Mouse (Mus musculus) MEL (cell line): Measurements from ENCODE around the gene Erf. TPM values are rescaled to one million over a fixed set of nuclear protein-coding genes. Genes with fewer than 3 reads are reported as not detected.

Experiments
- DNase-seq: peaks from one replicate; pipeline ENCODE4 v3.0.0; 2011; ENCODE audit warnings: low read depth, low spot score
- H3K27ac ChIP-seq: 2 replicates; pipeline ENCODE4 v1.5.1; 2012; ENCODE audit warnings: low read depth, mild to moderate bottlenecking, control low read depth, low read length, moderate library complexity; ENCODE audit not compliant: control insufficient read depth
- H3K27me3 ChIP-seq, 2 experiments: fragments of 150-350 bp in 1 of 2; sonication (generic) in 1 of 2; 2 replicates each; pipeline ENCODE4 v1.6.1; 2012; ENCODE audit warnings: low read length in 2 of 2, mild to moderate bottlenecking in 2 of 2, improper control_type of control experiment in 1 of 2, moderate library complexity in 1 of 2; ENCODE audit not compliant: insufficient read depth in 2 of 2, control insufficient read depth in 1 of 2
- H3K36me3 ChIP-seq, 2 experiments: 2 replicates each; pipeline ENCODE4 v1.6.1; 2012 to 2014; ENCODE audit warnings: low read length in 2 of 2, improper control_type of control experiment in 1 of 2, inconsistent platforms in 1 of 2, mild to moderate bottlenecking in 1 of 2; ENCODE audit not compliant: insufficient read depth in 2 of 2, control insufficient read depth in 1 of 2
- H3K4me1 ChIP-seq, 2 experiments: fragments of 150-350 bp in 1 of 2; sonication (generic) in 1 of 2; 2 replicates each; pipeline ENCODE4 v1.6.1; 2012; ENCODE audit warnings: low read length in 2 of 2, improper control_type of control experiment in 1 of 2, mild to moderate bottlenecking in 1 of 2; ENCODE audit not compliant: insufficient read depth in 2 of 2, control insufficient read depth in 1 of 2
- H3K4me3 ChIP-seq, 2 experiments: fragments of 150-350 bp in 1 of 2; sonication (generic) in 1 of 2; 2 replicates each; pipeline ENCODE4 v1.5.1; 2012; ENCODE audit warnings: low read depth in 2 of 2, low read length in 2 of 2, mild to moderate bottlenecking in 2 of 2, moderate library complexity in 2 of 2, control low read depth in 1 of 2, improper control_type of control experiment in 1 of 2; ENCODE audit not compliant: control insufficient read depth in 1 of 2, insufficient read depth in 1 of 2
- H3K79me2 ChIP-seq: 2 replicates; pipeline ENCODE4 v1.6.1; 2012; ENCODE audit warnings: mild to moderate bottlenecking, low read length, moderate library complexity; ENCODE audit not compliant: control insufficient read depth, poor library complexity, insufficient read depth
- H3K9ac ChIP-seq: 2 replicates; pipeline ENCODE4 v1.6.1; 2012; ENCODE audit warnings: low read depth, mild to moderate bottlenecking, control low read depth, low read length, moderate library complexity; ENCODE audit not compliant: control insufficient read depth, poor library complexity, severe bottlenecking
- H3K9me3 ChIP-seq: fragments of 150-350 bp; sonication (generic); replicated peaks from 2 replicates; pipeline ENCODE4 v1.6.1; 2012; ENCODE audit warnings: mild to moderate bottlenecking, low read length, improper control_type of control experiment, moderate library complexity; ENCODE audit not compliant: insufficient read depth
- BHLHE40 ChIP-seq: IDR thresholded peaks from 2 replicates; pipeline ENCODE4 v1.6.1; 2012; ENCODE audit warnings: low read depth, mild to moderate bottlenecking, inconsistent platforms, low read length, improper control_type of control experiment, borderline replicate concordance
- CHD1 ChIP-seq: IDR thresholded peaks from 2 replicates; pipeline ENCODE4 v1.6.1; 2012; ENCODE audit warnings: low read depth, mild to moderate bottlenecking, inconsistent platforms, low read length, improper control_type of control experiment
- CHD2 ChIP-seq: IDR thresholded peaks from 2 replicates; pipeline ENCODE4 v1.6.1; 2011; ENCODE audit warnings: low read length, improper control_type of control experiment
- CTCF ChIP-seq, 3 experiments: IDR thresholded peaks in 2 of 3; conservative IDR thresholded peaks in 1 of 3; 2 replicates each; pipeline ENCODE4 v1.5.1; 2011 to 2012; ENCODE audit warnings: low read length in 3 of 3, low read depth in 2 of 3, mild to moderate bottlenecking in 2 of 3, improper control_type of control experiment in 1 of 3, inconsistent platforms in 1 of 3, mixed read lengths in 1 of 3, moderate library complexity in 1 of 3; ENCODE audit not compliant: control insufficient read depth in 1 of 3, insufficient read depth in 1 of 3, poor library complexity in 1 of 3, severe bottlenecking in 1 of 3
- E2F4 ChIP-seq: IDR thresholded peaks from 2 replicates; pipeline ENCODE4 v1.6.1; 2011; ENCODE audit warnings: low read depth, low read length, improper control_type of control experiment, borderline replicate concordance
- EP300 ChIP-seq, 2 experiments: IDR thresholded peaks; 2 replicates each; pipeline ENCODE4 v1.6.1; 2011; ENCODE audit warnings: improper control_type of control experiment in 2 of 2, low read length in 2 of 2, low read depth in 1 of 2, mild to moderate bottlenecking in 1 of 2
- ETS1 ChIP-seq: IDR thresholded peaks from 2 replicates; pipeline ENCODE4 v1.6.1; 2012; ENCODE audit warnings: low read depth, mild to moderate bottlenecking, inconsistent platforms, low read length, improper control_type of control experiment, moderate library complexity
- GATA1 ChIP-seq: IDR thresholded peaks from 2 replicates; pipeline ENCODE4 v1.6.1; 2011; ENCODE audit warnings: low read depth, low read length, improper control_type of control experiment
- HCFC1 ChIP-seq: IDR thresholded peaks from 2 replicates; pipeline ENCODE4 v1.6.1; 2012; ENCODE audit warnings: low read depth, mild to moderate bottlenecking, inconsistent platforms, low read length, improper control_type of control experiment, moderate library complexity
- JUND ChIP-seq: IDR thresholded peaks from 2 replicates; pipeline ENCODE4 v1.6.1; 2011; ENCODE audit warnings: low read depth, mild to moderate bottlenecking, improper control_type of control experiment, low read length
- KAT2A ChIP-seq: conservative IDR thresholded peaks from 2 replicates; pipeline ENCODE4 v1.6.1; 2012; ENCODE audit warnings: low read depth, low read length, improper control_type of control experiment, inconsistent platforms
- MAFK ChIP-seq: IDR thresholded peaks from 2 replicates; pipeline ENCODE4 v1.6.1; 2011; ENCODE audit warnings: low read depth, mild to moderate bottlenecking, low read length, improper control_type of control experiment, borderline replicate concordance
- MAX ChIP-seq: IDR thresholded peaks from 2 replicates; pipeline ENCODE4 v1.6.1; 2011; ENCODE audit warnings: low read length, improper control_type of control experiment
- MAZ ChIP-seq: IDR thresholded peaks from 2 replicates; pipeline ENCODE4 v1.6.1; 2012; ENCODE audit warnings: low read depth, mild to moderate bottlenecking, inconsistent platforms, low read length, improper control_type of control experiment
- MEF2A ChIP-seq: IDR thresholded peaks from 2 replicates; pipeline ENCODE4 v1.6.1; 2014; ENCODE audit warnings: low read depth, mild to moderate bottlenecking, inconsistent platforms, low read length, improper control_type of control experiment; ENCODE audit not compliant: poor library complexity, insufficient replicate concordance, severe bottlenecking; ENCODE audit errors: extremely low read depth
- MXI1 ChIP-seq: IDR thresholded peaks from 2 replicates; pipeline ENCODE4 v1.6.1; 2011; ENCODE audit warnings: mild to moderate bottlenecking, low read depth, low read length, improper control_type of control experiment
- MYB ChIP-seq: IDR thresholded peaks from 2 replicates; pipeline ENCODE4 v1.6.1; 2011; ENCODE audit warnings: mild to moderate bottlenecking, low read depth, low read length, improper control_type of control experiment
- MYC ChIP-seq: IDR thresholded peaks from 2 replicates; pipeline ENCODE4 v1.6.1; 2011; ENCODE audit warnings: low read depth, mild to moderate bottlenecking, low read length, improper control_type of control experiment, moderate library complexity
- NELFE ChIP-seq: IDR thresholded peaks from 2 replicates; pipeline ENCODE4 v1.6.1; 2011; ENCODE audit warnings: low read depth, low read length, improper control_type of control experiment
- NRF1 ChIP-seq: IDR thresholded peaks from 2 replicates; pipeline ENCODE4 v1.6.1; 2014; ENCODE audit warnings: low read depth, mild to moderate bottlenecking, inconsistent platforms, low read length, improper control_type of control experiment, moderate library complexity; ENCODE audit not compliant: poor library complexity, insufficient read depth, severe bottlenecking
- POLR2A ChIP-seq, 2 experiments: IDR thresholded peaks; 2 replicates each; pipeline ENCODE4 v1.6.1; 2011 to 2012; ENCODE audit warnings: low read length in 2 of 2, mild to moderate bottlenecking in 2 of 2, control low read depth in 1 of 2, improper control_type of control experiment in 1 of 2, low read depth in 1 of 2, moderate library complexity in 1 of 2; ENCODE audit not compliant: control insufficient read depth in 1 of 2, insufficient read depth in 1 of 2, poor library complexity in 1 of 2
- POLR2AphosphoS2 ChIP-seq: IDR thresholded peaks from 2 replicates; pipeline ENCODE4 v1.6.1; 2011; ENCODE audit warnings: low read length, improper control_type of control experiment
- POLR2AphosphoS5 ChIP-seq: IDR thresholded peaks from 2 replicates; pipeline ENCODE4 v1.6.1; 2012; ENCODE audit warnings: low read depth, borderline replicate concordance, mild to moderate bottlenecking, inconsistent platforms, low read length, moderate library complexity, mixed read lengths
- RAD21 ChIP-seq: IDR thresholded peaks from 2 replicates; pipeline ENCODE4 v1.6.1; 2011; ENCODE audit warnings: mild to moderate bottlenecking, low read depth, low read length, improper control_type of control experiment
- RCOR1 ChIP-seq: IDR thresholded peaks from 2 replicates; pipeline ENCODE4 v1.6.1; 2012; ENCODE audit warnings: low read depth, mild to moderate bottlenecking, inconsistent platforms, low read length, improper control_type of control experiment
- SIN3A ChIP-seq: IDR thresholded peaks from 2 replicates; pipeline ENCODE4 v1.6.1; 2012; ENCODE audit warnings: low read length, improper control_type of control experiment, inconsistent platforms
- SMC3 ChIP-seq: IDR thresholded peaks from 2 replicates; pipeline ENCODE4 v1.6.1; 2011; ENCODE audit warnings: low read depth, low read length, improper control_type of control experiment
- TAL1 ChIP-seq: IDR thresholded peaks from 2 replicates; pipeline ENCODE4 v1.6.1; 2012; ENCODE audit warnings: mild to moderate bottlenecking, inconsistent platforms, low read length, moderate library complexity, mixed read lengths
- TBP ChIP-seq: IDR thresholded peaks from 2 replicates; pipeline ENCODE4 v1.8.0; 2011; ENCODE audit warnings: low read depth, low read length, improper control_type of control experiment
- TCF12 ChIP-seq: IDR thresholded peaks from 2 replicates; pipeline ENCODE4 v1.6.1; 2014; ENCODE audit warnings: low read depth, mild to moderate bottlenecking, inconsistent platforms, low read length, improper control_type of control experiment, moderate library complexity
- USF1 ChIP-seq: IDR thresholded peaks from 2 replicates; pipeline ENCODE4 v1.6.1; 2014; ENCODE audit warnings: low read depth, mild to moderate bottlenecking, inconsistent platforms, low read length, improper control_type of control experiment, moderate library complexity
- ZC3H11A ChIP-seq: IDR thresholded peaks from 2 replicates; pipeline ENCODE4 v1.6.1; 2012; ENCODE audit warnings: low read depth, mild to moderate bottlenecking, inconsistent platforms, low read length, improper control_type of control experiment
- ZKSCAN1 ChIP-seq: IDR thresholded peaks from 2 replicates; pipeline ENCODE4 v1.6.1; 2012; ENCODE audit warnings: low read depth, mild to moderate bottlenecking, inconsistent platforms, low read length, improper control_type of control experiment, moderate library complexity
- ZMIZ1 ChIP-seq: IDR thresholded peaks from 2 replicates; pipeline ENCODE4 v1.6.1; 2012; ENCODE audit warnings: low read depth, mild to moderate bottlenecking, inconsistent platforms, low read length, improper control_type of control experiment, moderate library complexity
- ZNF384 ChIP-seq: IDR thresholded peaks from 2 replicates; pipeline ENCODE4 v1.6.1; 2012; ENCODE audit warnings: low read depth, mild to moderate bottlenecking, inconsistent platforms, low read length, improper control_type of control experiment
- polyA plus RNA-seq, 2 experiments: library from polyadenylated mRNA; stranded (reverse) in 1 of 2; unstranded in 1 of 2; fragments of >175 nt in 1 of 2; fragments of >200 nt in 1 of 2; gene quantifications; 2 replicates each; pipeline versions ENCODE4 v1.2.1 to v1.2.4; 2012; ENCODE audit warnings: low replicate concordance in 2 of 2, low read depth in 1 of 2; ENCODE audit not compliant: insufficient read length in 2 of 2, insufficient read depth in 1 of 2, missing spikeins in 1 of 2
- total RNA-seq: library from RNA; depleted of rRNA; stranded (reverse); fragments of 300-350 nt; gene quantifications from 2 replicates; pipeline ENCODE4 v1.2.3, GENCODE M21; 2012

Erf gene
- total and polyA plus RNA-seq, 3 experiments = 24.6 to 33.2 TPM; not detected in 1

GRCm38 (mm10) chr7:25273259-25274241 is 23.0 kb upstream of the Erf start:
- peak; percentile 89 for DNase-seq
- H3K27ac ChIP-seq = peak overlapping the region; percentile 94
- no peaks in the 10 kb centered on the region for H3K27me3 ChIP-seq
- peaks cover 37% of the 10 kb centered on the region for H3K79me2 ChIP-seq
- peaks cover 0 to 56% of the 10 kb centered on the region in 2 experiments; a peak in 2 of 4 replicates for H3K36me3 ChIP-seq
- peaks cover 29 to 66% of the 10 kb centered on the region in 2 experiments for H3K4me1 ChIP-seq
- peak overlapping the region; percentile 6 to 36 for H3K4me3 ChIP-seq
- peak overlapping the region; percentile 54 for H3K9ac ChIP-seq
- no peaks in the 10 kb centered on the region for H3K9me3 ChIP-seq
- TF ChIP-seq TAL1 (peak; percentile 70), ZNF384 (no peak), CHD1 (peak; percentile 89; the same call in 1 of the 2 replicates), MAZ (peak; percentile 61), ZC3H11A (no peak), MAX (peak; percentile 77), EP300 (IDR thresholded peaks at IDR 0.05; ENCODE audit: low read depth in 1 of 2, low read length in 2 of 2) (peak; percentile 94 to 97), POLR2AphosphoS2 (peak; percentile 64), NELFE (peak; percentile 64), ZMIZ1 (no peak; the same call in 1 of the 2 replicates), SIN3A (peak; percentile 95), TBP (peak; percentile 80; the same call in 1 of the 2 replicates), E2F4 (no peak), RAD21 (no peak), NRF1 (no peak), MYB (peak; percentile 91), ZKSCAN1 (no peak), MYC (peak; percentile 87), MXI1 (peak; percentile 80), BHLHE40 (peak; percentile 77), MAFK (0 out of 2 replicates have a peak, but pooled peaks have one; percentile 37), USF1 (no peak), GATA1 (peak; percentile 94), POLR2AphosphoS5 (no peak), CTCF (IDR thresholded peaks at IDR 0.05 in 2 of 3, conservative IDR thresholded peaks at IDR 0.05 in 1 of 3; ENCODE audit: control insufficient read depth in 1 of 3, insufficient read depth in 1 of 3, low read depth in 2 of 3, low read length in 3 of 3, poor library complexity in 1 of 3, severe bottlenecking in 1 of 3) (no peak), HCFC1 (peak; percentile 58), KAT2A (peak; percentile 41; the same call in 1 of the 2 replicates), JUND (0 out of 2 replicates have a peak, but pooled peaks have one; percentile 38), SMC3 (peak; percentile 17; the same call in 1 of the 2 replicates), TCF12 (peak; percentile 90), RCOR1 (peak; percentile 71), POLR2A (IDR thresholded peaks at IDR 0.05; ENCODE audit: control insufficient read depth in 1 of 2, insufficient read depth in 1 of 2, low read depth in 1 of 2, low read length in 2 of 2, poor library complexity in 1 of 2) (peak; percentile 44 to 65; a peak in 2 of 4 replicates), CHD2 (peak; percentile 13; the same call in 1 of the 2 replicates), ETS1 (peak; percentile 95), MEF2A (peak; percentile 6; the same call in 1 of the 2 replicates)
